Mouse (Mus musculus) testis, adult 2 months (tissue): ENCODE measurements around the gene Enox1.

Source experiments
- CTCF ChIP-seq: fragments of 200-500 bp; IDR thresholded peaks from 2 replicates; pipeline ENCODE4 v1.5.1; 2012; ENCODE audit warnings: low read depth, mild to moderate bottlenecking, inconsistent platforms, low read length, moderate library complexity; ENCODE audit not compliant: control insufficient read depth, insufficient read depth, insufficient replicate concordance
- POLR2A ChIP-seq: fragments of 200-500 bp; IDR thresholded peaks from 2 replicates; pipeline ENCODE4 v1.6.1; 2012; ENCODE audit warnings: low read depth, mild to moderate bottlenecking, inconsistent platforms, low read length, moderate library complexity; ENCODE audit not compliant: control insufficient read depth

DNA sequence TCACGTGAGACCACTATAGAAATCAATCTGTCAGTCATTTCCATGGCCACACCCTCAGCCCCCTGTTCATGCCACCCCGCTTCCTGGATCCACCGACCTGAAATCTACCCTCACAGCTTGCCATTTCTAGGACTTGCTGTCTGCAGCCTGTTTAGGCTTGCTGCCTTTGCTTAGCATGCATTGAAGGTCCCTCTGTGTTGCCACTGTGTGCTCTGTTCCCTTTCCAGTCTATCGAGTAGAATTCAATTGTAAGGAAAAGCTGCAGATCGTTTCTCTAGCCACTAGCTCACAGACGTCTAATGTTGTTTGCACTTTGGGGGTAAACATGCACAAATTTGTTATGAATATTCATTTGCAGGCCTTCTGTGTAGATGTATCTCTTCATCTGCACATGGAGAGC is 485.8 kb downstream of the Enox1 start:
- TF ChIP-seq POLR2A (no peak), CTCF (no peak)
